ENCODE assay signal across 25 mouse cellular contexts in the genomic region with DNA sequence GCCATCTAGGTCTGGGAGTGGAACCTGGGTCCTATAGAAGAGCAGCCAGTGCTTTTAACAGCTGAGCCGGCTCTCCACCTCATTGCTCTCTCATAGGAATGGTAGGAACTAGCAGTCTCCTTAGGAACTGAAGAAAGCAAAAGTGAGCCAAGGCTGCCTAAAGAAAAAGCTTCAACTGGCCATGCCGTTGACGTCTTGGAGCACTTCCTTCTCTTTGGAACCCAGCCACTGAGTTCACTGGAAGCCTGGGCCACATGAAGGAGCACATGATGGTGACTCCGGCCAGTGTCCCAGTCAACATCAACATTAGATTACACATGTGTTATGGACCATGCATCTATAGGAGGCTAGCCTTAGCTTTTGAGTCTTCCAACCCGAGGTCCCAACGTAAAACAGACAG. TPM values are rescaled to one million over a fixed set of nuclear protein-coding genes. Genes with fewer than 3 reads are reported as not detected.
DNase-seq lines count a peak whose midpoint lies in the region; ATAC-seq and TF ChIP-seq lines count a peak whose summit lies in the region.
"Had no signal": no experiment of that assay in that cellular context is flagged by ENCODE, and none has a peak within 500 bp of the region (broad histone marks: within the 10 kb centered on the region; RNA-seq: fewer than 3 reads in every experiment).

No protein-coding gene starts in this region.

- no peak for TF ChIP-seq POLR2A in lung, adult 2 months (IDR thresholded peaks at IDR 0.05; ENCODE audit: borderline replicate concordance, extremely low read depth, low read depth, low read length)

- no peak for DNase-seq in embryonic facial prominence, embryonic 10.5 days (ENCODE audit: low spot score)
- DNase-seq in kidney, adult 9 months, result peak; percentile 42
- DNase-seq in lung, adult 2 months, result no peak
- no peak for DNase-seq in thymus, postnatal 36 days
- DNase-seq: cerebellum, adult 11-12 months; kidney, adult 2 months; right cerebral cortex, postnatal 14 days had no signal

- H3K9ac ChIP-seq in embryonic facial prominence, embryonic 13.5 days, result 0 out of 2 replicates have a peak overlapping the region, but pooled peaks have one; percentile 4
- no peak overlapping the region for H3K9ac ChIP-seq in kidney, embryonic 16.5 days (replicated peaks; ENCODE audit: low read length)
- H3K9ac ChIP-seq in lung, embryonic 16.5 days (ENCODE audit: low read length), result no peak overlapping the region
- H3K9ac ChIP-seq: midbrain, embryonic 12.5 days; neural tube, embryonic 13.5 days had no signal

- no peak for TF ChIP-seq CTCF in lung, adult 2 months (IDR thresholded peaks at IDR 0.05; ENCODE audit: insufficient read depth, low read length)

- H3K4me1 ChIP-seq in embryonic facial prominence, embryonic 13.5 days, result peaks cover 26% of the 10 kb centered on the region
- H3K4me1 ChIP-seq in embryonic facial prominence, embryonic 10.5 days, result peaks cover 36% of the 10 kb centered on the region
- H3K4me1 ChIP-seq in kidney, embryonic 16.5 days (ENCODE audit: insufficient read depth, low read length), result peaks cover 36% of the 10 kb centered on the region
- peaks cover 31% of the 10 kb centered on the region for H3K4me1 ChIP-seq in lung, embryonic 16.5 days (replicated peaks; ENCODE audit: control insufficient read depth, insufficient read depth, low read length)
- peaks cover 26% of the 10 kb centered on the region for H3K4me1 ChIP-seq in lung, adult 2 months (ENCODE audit: control insufficient read depth, insufficient read depth, low read length)

- H3K4me2 ChIP-seq in embryonic facial prominence, embryonic 13.5 days, result no peak overlapping the region
- H3K4me2 ChIP-seq in kidney, embryonic 16.5 days (replicated peaks; ENCODE audit: low read depth, low read length), result no peak overlapping the region
- peak overlapping the region; percentile 22 for H3K4me2 ChIP-seq in lung, embryonic 16.5 days (ENCODE audit: low read depth, low read length)
- H3K4me2 ChIP-seq: midbrain, embryonic 12.5 days; neural tube, embryonic 13.5 days had no signal

- no peak overlapping the region for H3K4me3 ChIP-seq in embryonic facial prominence, embryonic 13.5 days
- no peak overlapping the region for H3K4me3 ChIP-seq in embryonic facial prominence, embryonic 10.5 days
- H3K4me3 ChIP-seq in kidney, embryonic 16.5 days (ENCODE audit: low read length), result no peak overlapping the region
- no peak overlapping the region for H3K4me3 ChIP-seq in lung, embryonic 16.5 days (ENCODE audit: low read length)
- no peak overlapping the region for H3K4me3 ChIP-seq in lung, adult 2 months (replicated peaks; ENCODE audit: extremely low read depth, low read depth, low read length)
- H3K4me3 ChIP-seq in macrophage (ENCODE audit: inconsistent target), result no peak overlapping the region
- H3K4me3 ChIP-seq: hindbrain, embryonic 10.5 days; midbrain, embryonic 12.5 days; neural tube, embryonic 13.5 days had no signal

- no peaks in the 10 kb centered on the region for H3K27me3 ChIP-seq in embryonic facial prominence, embryonic 13.5 days
- no peaks in the 10 kb centered on the region for H3K27me3 ChIP-seq in embryonic facial prominence, embryonic 10.5 days (replicated peaks; ENCODE audit: low read depth, poor library complexity, severe bottlenecking)
- H3K27me3 ChIP-seq in kidney, embryonic 16.5 days (ENCODE audit: insufficient read depth, low read length), result no peaks in the 10 kb centered on the region
- no peaks in the 10 kb centered on the region for H3K27me3 ChIP-seq in lung, embryonic 16.5 days (ENCODE audit: control insufficient read depth, insufficient read depth, low read depth, low read length)
- H3K27me3 ChIP-seq: midbrain, embryonic 12.5 days; neural tube, embryonic 13.5 days had no signal

- ATAC-seq in embryonic facial prominence, embryonic 13.5 days (ENCODE audit: insufficient number of reproducible peaks, insufficient read depth, low FRiP score, low TSS enrichment, low read depth), result no peak
- no peak for ATAC-seq in kidney, embryonic 16.5 days (ENCODE audit: low FRiP score, low TSS enrichment)
- no peak for ATAC-seq in lung, embryonic 16.5 days (ENCODE audit: low read depth)
- ATAC-seq: forebrain, embryonic 16.5 days had no signal

- peaks cover 35% of the 10 kb centered on the region for H3K36me3 ChIP-seq in embryonic facial prominence, embryonic 13.5 days
- peaks cover 50% of the 10 kb centered on the region for H3K36me3 ChIP-seq in embryonic facial prominence, embryonic 10.5 days (replicated peaks)
- H3K36me3 ChIP-seq in kidney, embryonic 16.5 days (ENCODE audit: insufficient read depth, low read length), result peaks cover 25% of the 10 kb centered on the region
- H3K36me3 ChIP-seq in lung, embryonic 16.5 days (ENCODE audit: control insufficient read depth, insufficient read depth, low read length), result peaks cover 20% of the 10 kb centered on the region
- peaks cover 36% of the 10 kb centered on the region for H3K36me3 ChIP-seq in macrophage (ENCODE audit: inconsistent target)

- H3K9me3 ChIP-seq in embryonic facial prominence, embryonic 13.5 days, result no peaks in the 10 kb centered on the region
- H3K9me3 ChIP-seq in embryonic facial prominence, embryonic 10.5 days, result no peaks in the 10 kb centered on the region
- H3K9me3 ChIP-seq in kidney, embryonic 16.5 days (ENCODE audit: low read length), result no peaks in the 10 kb centered on the region
- no peaks in the 10 kb centered on the region for H3K9me3 ChIP-seq in lung, embryonic 16.5 days (ENCODE audit: control insufficient read depth, low read length)
- H3K9me3 ChIP-seq: hindbrain, embryonic 10.5 days; midbrain, embryonic 12.5 days; neural tube, embryonic 13.5 days had no signal

- WGBS in embryonic facial prominence, embryonic 13.5 days, result 92% methylated on average over 6 of the region's 6 CpGs
- WGBS in embryonic facial prominence, embryonic 10.5 days, result 93% methylated on average over 6 of the region's 6 CpGs
- 88% methylated on average over 6 of the region's 6 CpGs for WGBS in kidney, embryonic 16.5 days
- WGBS in lung, embryonic 16.5 days, result 74% methylated on average over 6 of the region's 6 CpGs
- WGBS in lung, adult 2 months, result 38% methylated on average over 6 of the region's 6 CpGs
- 26% methylated on average over 6 of the region's 6 CpGs for WGBS in macrophage (ENCODE audit: missing documents)

- H3K79me2 ChIP-seq in macrophage (ENCODE audit: inconsistent target), result peaks cover 86% of the 10 kb centered on the region

- no peak overlapping the region for H3K27ac ChIP-seq in embryonic facial prominence, embryonic 13.5 days
- no peak overlapping the region for H3K27ac ChIP-seq in embryonic facial prominence, embryonic 10.5 days (replicated peaks)
- no peak overlapping the region for H3K27ac ChIP-seq in kidney, embryonic 16.5 days (ENCODE audit: low read length)
- H3K27ac ChIP-seq in lung, embryonic 16.5 days (ENCODE audit: low read length), result no peak overlapping the region
- H3K27ac ChIP-seq in macrophage, result peak overlapping the region; percentile 90
- H3K27ac ChIP-seq: hindbrain, embryonic 10.5 days; midbrain, embryonic 12.5 days; neural tube, embryonic 13.5 days had no signal

RNA-seq across cellular contexts. Expression of a gene that starts 9.0 kb away (rescaled TPM):
- polyA plus RNA-seq in embryonic facial prominence, embryonic 13.5 days (2015; fragmentation: Nextera tagmentation; extraction: Ambion mirVana), result 53.5 and 56.7 TPM in 2 replicates
- 34.8 and 40.3 TPM in 2 replicates for polyA plus RNA-seq in embryonic facial prominence, embryonic 10.5 days (2016; fragmentation: Nextera tagmentation; extraction: Ambion mirVana)
- polyA plus RNA-seq in kidney, embryonic 16.5 days (2015; fragmentation: Nextera tagmentation; extraction: Ambion mirVana), result 88.9 and 91.9 TPM in 2 replicates
- 73.0 and 78.9 TPM in 2 replicates for polyA plus RNA-seq in lung, embryonic 16.5 days (2015; fragmentation: Nextera tagmentation; extraction: Ambion mirVana)
- polyA plus RNA-seq in lung, adult 2 months (2012; rRNA removed), result 216 and 218 TPM in 2 replicates
- 100 to 1,000 TPM in 15 of 26 experiments, 10 to 100 TPM in 11; 45.4 to 224 (median 114) TPM for total RNA-seq in macrophage (2018; cell fraction: chromatin; rRNA removed)
- total RNA-seq in macrophage (2018; cell fraction: cytosol; rRNA removed), result 100 to 1,000 TPM in 15 of 26 experiments, 10 to 100 TPM in 11; 59.2 to 141 (median 104) TPM
- 100 to 1,000 TPM in 25 of 26 experiments, 10 to 100 TPM in 1; 92.8 to 256 (median 179) TPM for total RNA-seq in macrophage (2018; cell fraction: nucleus; rRNA removed)
- 43.2 to 95.3 TPM (median 69.7 TPM) in 3 replicates for polyA plus RNA-seq in macrophage (2018)

RNA-seq across cellular contexts. Expression of a gene that starts 25.1 kb away (rescaled TPM):
- not detected in 2 replicates for polyA plus RNA-seq in embryonic facial prominence, embryonic 13.5 days (2015; fragmentation: Nextera tagmentation; extraction: Ambion mirVana)
- polyA plus RNA-seq in embryonic facial prominence, embryonic 10.5 days (2016; fragmentation: Nextera tagmentation; extraction: Ambion mirVana), result 0.10 TPM in 1 of 2 replicates, not detected in the other
- not detected in 2 replicates for polyA plus RNA-seq in kidney, embryonic 16.5 days (2015; fragmentation: Nextera tagmentation; extraction: Ambion mirVana)
- polyA plus RNA-seq in lung, embryonic 16.5 days (2015; fragmentation: Nextera tagmentation; extraction: Ambion mirVana), result 0.05 TPM in 1 of 2 replicates, not detected in the other
- polyA plus RNA-seq in lung, adult 2 months (2012; rRNA removed), result not detected in 2 replicates
- total RNA-seq in macrophage (2018; cell fraction: chromatin; rRNA removed), result 1 to 10 TPM in 10 of 26 experiments, under 1 TPM in 11, not detected in 5; 0.29 to 1.9 (median 0.99) TPM
- under 1 TPM in 11 of 26 experiments, not detected in 15; 0.04 to 0.20 (median 0.11) TPM for total RNA-seq in macrophage (2018; cell fraction: cytosol; rRNA removed)
- 1 to 10 TPM in 9 of 26 experiments, under 1 TPM in 16, not detected in 1; 0.17 to 2.3 (median 0.68) TPM for total RNA-seq in macrophage (2018; cell fraction: nucleus; rRNA removed)
- polyA plus RNA-seq in macrophage (2018), result not detected in 3 replicates
- total RNA-seq: adrenal gland, adult 18-20 months; granulocyte monocyte progenitor cell, adult 5-6 weeks; layer of hippocampus, adult 18-20 months; MEL had no signal
- polyA plus RNA-seq: embryonic facial prominence, embryonic 11.5 days; forebrain, embryonic 16.5 days; hindbrain, embryonic 10.5 days; neural tube, embryonic 13.5 days; stomach, embryonic 16.5 days had no signal

RNA-seq across cellular contexts. Expression of a gene that starts 32.0 kb away (rescaled TPM):
- polyA plus RNA-seq in embryonic facial prominence, embryonic 13.5 days (2015; fragmentation: Nextera tagmentation; extraction: Ambion mirVana), result not detected in 2 replicates
- polyA plus RNA-seq in embryonic facial prominence, embryonic 10.5 days (2016; fragmentation: Nextera tagmentation; extraction: Ambion mirVana), result 0.06 TPM in 1 of 2 replicates, not detected in the other
- polyA plus RNA-seq in kidney, embryonic 16.5 days (2015; fragmentation: Nextera tagmentation; extraction: Ambion mirVana), result not detected in 2 replicates
- 0.14 TPM in 1 of 2 replicates, not detected in the other for polyA plus RNA-seq in lung, embryonic 16.5 days (2015; fragmentation: Nextera tagmentation; extraction: Ambion mirVana)
- polyA plus RNA-seq in lung, adult 2 months (2012; rRNA removed), result 0.09 TPM in 1 of 2 replicates, not detected in the other
- under 1 TPM in 14 of 26 experiments, not detected in 12; 0.20 to 0.59 (median 0.38) TPM for total RNA-seq in macrophage (2018; cell fraction: chromatin; rRNA removed)
- under 1 TPM in 1 of 26 experiments, not detected in 25; 0.06 TPM for total RNA-seq in macrophage (2018; cell fraction: cytosol; rRNA removed)
- total RNA-seq in macrophage (2018; cell fraction: nucleus; rRNA removed), result 1 to 10 TPM in 1 of 26 experiments, under 1 TPM in 13, not detected in 12; 0.12 to 1.3 (median 0.29) TPM
- polyA plus RNA-seq in macrophage (2018), result 0.16 TPM in 1 of 3 replicates, not detected in the others
- total RNA-seq: granulocyte monocyte progenitor cell, adult 5-6 weeks; left cerebral cortex, postnatal 36 days; MEL had no signal
- polyA plus RNA-seq: embryonic facial prominence, embryonic 11.5 days; forebrain, embryonic 16.5 days; liver, embryonic 16.5 days; neural tube, embryonic 13.5 days; spleen, adult 2 months had no signal

RNA-seq across cellular contexts. Expression of a gene that starts 49.9 kb away (rescaled TPM):
- polyA plus RNA-seq in embryonic facial prominence, embryonic 13.5 days (2015; fragmentation: Nextera tagmentation; extraction: Ambion mirVana), result 41.7 and 46.5 TPM in 2 replicates
- polyA plus RNA-seq in embryonic facial prominence, embryonic 10.5 days (2016; fragmentation: Nextera tagmentation; extraction: Ambion mirVana), result 46.8 and 50.0 TPM in 2 replicates
- polyA plus RNA-seq in kidney, embryonic 16.5 days (2015; fragmentation: Nextera tagmentation; extraction: Ambion mirVana), result 45.6 and 46.3 TPM in 2 replicates
- polyA plus RNA-seq in lung, embryonic 16.5 days (2015; fragmentation: Nextera tagmentation; extraction: Ambion mirVana), result 35.8 and 38.2 TPM in 2 replicates
- 1.5 and 3.0 TPM in 2 replicates for polyA plus RNA-seq in lung, adult 2 months (2012; rRNA removed)
- total RNA-seq in macrophage (2018; cell fraction: chromatin; rRNA removed), result 100 to 1,000 TPM; 129 to 309 (median 199) TPM
- 10 to 100 TPM; 24.0 to 35.5 (median 29.5) TPM for total RNA-seq in macrophage (2018; cell fraction: cytosol; rRNA removed)
- total RNA-seq in macrophage (2018; cell fraction: nucleus; rRNA removed), result 100 to 1,000 TPM in 24 of 26 experiments, 10 to 100 TPM in 2; 79.4 to 227 (median 142) TPM
- polyA plus RNA-seq in macrophage (2018), result 20.8 to 33.5 TPM (median 22.4 TPM) in 3 replicates

RNA-seq across cellular contexts. Expression of a gene that starts 51.5 kb away (rescaled TPM):
- polyA plus RNA-seq in embryonic facial prominence, embryonic 13.5 days (2015; fragmentation: Nextera tagmentation; extraction: Ambion mirVana), result not detected in 2 replicates
- polyA plus RNA-seq in embryonic facial prominence, embryonic 10.5 days (2016; fragmentation: Nextera tagmentation; extraction: Ambion mirVana), result not detected in 2 replicates
- not detected in 2 replicates for polyA plus RNA-seq in kidney, embryonic 16.5 days (2015; fragmentation: Nextera tagmentation; extraction: Ambion mirVana)
- polyA plus RNA-seq in lung, embryonic 16.5 days (2015; fragmentation: Nextera tagmentation; extraction: Ambion mirVana), result not detected in 2 replicates
- polyA plus RNA-seq in lung, adult 2 months (2012; rRNA removed), result not detected in 2 replicates
- not detected for total RNA-seq in macrophage (2018; cell fraction: chromatin; rRNA removed)
- not detected for total RNA-seq in macrophage (2018; cell fraction: cytosol; rRNA removed)
- not detected for total RNA-seq in macrophage (2018; cell fraction: nucleus; rRNA removed)
- polyA plus RNA-seq in macrophage (2018), result not detected in 3 replicates
- total RNA-seq: adrenal gland, adult 18-20 months; granulocyte monocyte progenitor cell, adult 5-6 weeks; layer of hippocampus, adult 18-20 months; left cerebral cortex, postnatal 36 days; MEL had no signal
- polyA plus RNA-seq: brain, embryonic 14.5 days; embryonic facial prominence, embryonic 11.5 days; forebrain, embryonic 16.5 days; hindbrain, embryonic 10.5 days; kidney, adult 2 months; liver, embryonic 16.5 days; midbrain, embryonic 12.5 days; neural tube, embryonic 13.5 days; spleen, adult 2 months; stomach, embryonic 16.5 days had no signal
